Mouse (Mus musculus) testis, adult 2 months (tissue): ENCODE measurements around the gene 2210011C24Rik. TPM values are rescaled to one million over a fixed set of nuclear protein-coding genes. Genes with fewer than 3 reads are reported as not detected.

Experiments
- H3K27ac ChIP-seq: fragments of 200-500 bp; 2 replicates; pipeline ENCODE4 v1.5.1; 2012; ENCODE audit warnings: low read depth, low read length; ENCODE audit not compliant: control insufficient read depth, insufficient read depth
- H3K27me3 ChIP-seq: fragments of 200-500 bp; 2 replicates; pipeline ENCODE4 v1.6.1; 2012; ENCODE audit warnings: mild to moderate bottlenecking, low read length, moderate library complexity; ENCODE audit not compliant: control insufficient read depth, insufficient read depth
- H3K36me3 ChIP-seq: fragments of 200-500 bp; 2 replicates; pipeline ENCODE4 v1.6.1; 2012; ENCODE audit warnings: mild to moderate bottlenecking, low read length; ENCODE audit not compliant: control insufficient read depth, insufficient read depth
- H3K4me1 ChIP-seq: fragments of 200-500 bp; 2 replicates; pipeline ENCODE4 v1.6.1; 2012; ENCODE audit warnings: low read length; ENCODE audit not compliant: control insufficient read depth, insufficient read depth
- H3K4me3 ChIP-seq: fragments of 200-500 bp; 2 replicates; pipeline ENCODE4 v1.5.1; 2012; ENCODE audit warnings: low read depth, mild to moderate bottlenecking, low read length, moderate library complexity, mixed read lengths; ENCODE audit not compliant: control insufficient read depth
- CTCF ChIP-seq: fragments of 200-500 bp; IDR thresholded peaks from 2 replicates; pipeline ENCODE4 v1.5.1; 2012; ENCODE audit warnings: low read depth, mild to moderate bottlenecking, inconsistent platforms, low read length, moderate library complexity; ENCODE audit not compliant: control insufficient read depth, insufficient read depth, insufficient replicate concordance
- POLR2A ChIP-seq: fragments of 200-500 bp; IDR thresholded peaks from 2 replicates; pipeline ENCODE4 v1.6.1; 2012; ENCODE audit warnings: low read depth, mild to moderate bottlenecking, inconsistent platforms, low read length, moderate library complexity; ENCODE audit not compliant: control insufficient read depth
- polyA plus RNA-seq: library from polyadenylated mRNA; depleted of rRNA; stranded (reverse); fragments of >200 nt; gene quantifications from 2 replicates; pipeline ENCODE4 v1.2.3, GENCODE M21; 2012

Gene 2210011C24Rik
- polyA plus RNA-seq, 1 experiment, result 10.9 TPM

DNA sequence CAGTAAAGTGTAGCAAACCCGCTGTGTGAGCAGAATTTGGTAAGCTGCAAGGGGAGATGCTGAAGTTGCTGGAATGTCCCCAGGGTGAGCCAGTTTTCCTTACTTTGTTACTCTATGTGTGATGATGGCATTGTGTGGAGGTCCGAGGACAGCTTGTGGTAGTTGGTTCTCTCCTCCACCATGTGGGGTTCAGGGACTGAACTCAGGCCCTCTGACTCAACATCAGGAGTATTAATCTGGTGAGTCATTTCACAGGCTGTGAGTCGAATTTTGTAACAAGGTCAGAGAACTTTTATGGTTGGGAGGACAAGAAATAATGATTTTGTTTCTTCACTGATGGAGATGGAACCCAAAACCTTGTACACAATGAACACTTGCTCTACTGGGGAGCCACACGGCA, 20.8 kb upstream of the 2210011C24Rik start:
- Histone ChIP-seq H3K4me1 (no peaks in the 10 kb centered on the region), H3K27ac (no peak overlapping the region), H3K27me3 (no peaks in the 10 kb centered on the region), H3K4me3 (no peak overlapping the region), H3K36me3 (no peaks in the 10 kb centered on the region)
- TF ChIP-seq CTCF, result no peak
- no peak for TF ChIP-seq POLR2A

DNA sequence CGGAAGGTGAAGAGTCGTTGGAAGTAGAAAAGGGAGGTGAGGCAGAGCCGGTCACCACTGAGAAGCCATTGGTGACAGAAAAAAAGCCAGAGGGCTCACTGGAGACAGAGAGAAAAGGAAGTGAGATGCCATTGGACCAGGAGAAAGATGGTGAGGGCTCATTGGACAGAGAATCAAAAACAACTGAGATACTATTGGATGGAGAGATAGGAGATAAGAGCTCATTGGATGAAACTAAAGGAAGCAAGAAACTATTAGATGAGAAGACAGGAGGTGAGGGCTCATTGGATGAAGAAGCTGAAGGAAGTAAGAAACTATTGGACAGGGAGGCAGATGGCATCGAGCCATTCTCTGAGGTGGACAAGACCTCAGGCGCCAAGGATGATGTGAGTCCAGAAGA, 17.3 kb upstream of the 2210011C24Rik start:
- Histone ChIP-seq H3K4me3 (no peak overlapping the region), H3K27me3 (peaks cover 4% of the 10 kb centered on the region; the same call in 1 of the 2 replicates), H3K27ac (no peak overlapping the region), H3K36me3 (no peaks in the 10 kb centered on the region), H3K4me1 (peaks cover 14% of the 10 kb centered on the region)
- TF ChIP-seq POLR2A (no peak), CTCF (no peak)

DNA sequence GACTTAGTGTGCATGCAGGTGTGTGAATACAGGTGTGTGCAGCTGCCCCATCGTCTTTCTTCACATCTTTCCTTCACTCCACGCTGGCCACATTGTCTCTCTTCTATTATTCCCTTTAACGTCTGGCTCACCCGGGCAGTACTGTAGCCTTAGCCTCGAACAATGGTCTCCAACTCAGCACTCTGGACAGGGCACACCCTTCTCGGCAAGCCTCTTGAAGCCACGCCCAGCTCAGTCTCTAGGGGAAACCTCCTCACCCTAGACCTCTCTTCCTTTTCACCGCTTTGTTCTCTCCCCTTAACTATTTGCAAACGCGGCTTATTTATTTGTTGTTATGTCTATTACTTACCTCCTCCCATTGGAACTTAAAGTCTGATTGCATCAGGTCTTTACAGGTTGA, 15.5 kb upstream of the 2210011C24Rik start:
- H3K4me3 ChIP-seq, result no peak overlapping the region
- TF ChIP-seq CTCF, result no peak
- no peak for TF ChIP-seq POLR2A
- no peak overlapping the region for H3K27ac ChIP-seq
- H3K4me1 ChIP-seq, result peaks cover 15% of the 10 kb centered on the region
- no peaks in the 10 kb centered on the region for H3K36me3 ChIP-seq
- peaks cover 4% of the 10 kb centered on the region; the same call in 1 of the 2 replicates for H3K27me3 ChIP-seq

DNA sequence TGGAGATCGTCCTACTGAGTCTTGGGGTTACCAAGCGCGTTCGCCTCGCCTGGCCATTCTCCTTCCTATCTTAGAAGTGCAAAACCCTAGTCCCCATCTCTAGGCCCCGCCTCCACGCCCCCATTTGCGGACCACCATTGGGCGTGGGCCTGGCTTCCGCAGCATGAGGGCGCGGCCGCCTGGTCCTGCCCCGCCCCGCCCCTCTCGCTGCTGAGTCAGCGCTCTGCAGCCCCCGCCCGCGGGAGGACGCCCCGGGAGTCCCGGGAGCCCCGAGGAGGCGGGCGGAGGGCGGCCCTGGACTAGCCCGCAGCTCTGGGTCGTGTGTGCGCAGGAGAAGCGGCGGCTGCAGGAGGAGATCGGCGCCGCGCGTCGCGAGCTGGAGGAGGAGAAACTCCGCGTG, 13.9 kb upstream of the 2210011C24Rik start:
- peak overlapping the region; percentile 54 for H3K4me3 ChIP-seq

GRCm38 (mm10) chr8:84024171-84024570, 12.2 kb upstream of the 2210011C24Rik start:
- TF ChIP-seq CTCF (peak; percentile 96), POLR2A (no peak)
- H3K27ac ChIP-seq, result no peak overlapping the region
- no peak overlapping the region for H3K4me3 ChIP-seq
- peaks cover 19% of the 10 kb centered on the region for H3K4me1 ChIP-seq
- no peaks in the 10 kb centered on the region for H3K36me3 ChIP-seq
- H3K27me3 ChIP-seq, result peaks cover 4% of the 10 kb centered on the region; the same call in 1 of the 2 replicates

More for the DNA sequence above, 13.9 kb upstream of the 2210011C24Rik start:
- TF ChIP-seq CTCF (no peak), POLR2A (no peak)
- Histone ChIP-seq H3K4me1 (peaks cover 18% of the 10 kb centered on the region), H3K27ac (no peak overlapping the region), H3K27me3 (peaks cover 4% of the 10 kb centered on the region; the same call in 1 of the 2 replicates), H3K36me3 (no peaks in the 10 kb centered on the region)

GRCm38 (mm10) chr8:84023631-84024030, 11.7 kb upstream of the 2210011C24Rik start:
- Histone ChIP-seq H3K27ac (no peak overlapping the region), H3K4me1 (peaks cover 19% of the 10 kb centered on the region), H3K4me3 (no peak overlapping the region), H3K36me3 (no peaks in the 10 kb centered on the region), H3K27me3 (peaks cover 4% of the 10 kb centered on the region; the same call in 1 of the 2 replicates)
- no peak for TF ChIP-seq POLR2A
- TF ChIP-seq CTCF, result no peak

DNA sequence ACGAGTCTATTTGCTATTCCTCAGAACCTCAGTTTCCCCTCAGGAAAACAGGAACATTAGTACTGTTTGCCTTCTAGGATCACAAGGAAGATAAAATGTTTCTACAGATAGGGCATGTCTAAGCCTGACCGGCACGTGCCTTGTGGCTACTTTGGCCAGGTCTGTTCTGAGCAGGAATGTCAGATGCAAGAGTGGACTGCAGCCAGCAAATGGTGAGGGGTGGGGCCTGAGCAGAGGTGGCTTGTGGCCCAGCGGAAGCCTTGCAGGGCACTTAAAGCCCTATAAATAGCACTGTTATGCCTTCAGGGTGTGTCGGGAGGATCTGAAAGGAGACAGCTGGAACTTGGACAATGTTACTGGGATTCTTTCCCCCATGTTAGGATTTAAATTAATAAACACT, 11.1 kb upstream of the 2210011C24Rik start:
- TF ChIP-seq CTCF (no peak), POLR2A (no peak)
- Histone ChIP-seq H3K27ac (no peak overlapping the region), H3K4me3 (no peak overlapping the region), H3K36me3 (no peaks in the 10 kb centered on the region), H3K27me3 (peaks cover 4% of the 10 kb centered on the region; the same call in 1 of the 2 replicates), H3K4me1 (peaks cover 19% of the 10 kb centered on the region)
